Mouse (Mus musculus) lung, adult 2 months (tissue): Measurements from ENCODE around the gene Mrpl45.

Experiments
- CTCF ChIP-seq: fragments of 200-500 bp; IDR thresholded peaks from 2 replicates; pipeline ENCODE4 v1.5.1; 2011; ENCODE audit warnings: mild to moderate bottlenecking, low read length, control low read depth; ENCODE audit not compliant: insufficient read depth
- POLR2A ChIP-seq: fragments of 200-500 bp; IDR thresholded peaks from 2 replicates; pipeline ENCODE4 v1.6.1; 2011; ENCODE audit warnings: low read depth, mild to moderate bottlenecking, control low read depth, low read length, borderline replicate concordance; ENCODE audit errors: extremely low read depth

DNA sequence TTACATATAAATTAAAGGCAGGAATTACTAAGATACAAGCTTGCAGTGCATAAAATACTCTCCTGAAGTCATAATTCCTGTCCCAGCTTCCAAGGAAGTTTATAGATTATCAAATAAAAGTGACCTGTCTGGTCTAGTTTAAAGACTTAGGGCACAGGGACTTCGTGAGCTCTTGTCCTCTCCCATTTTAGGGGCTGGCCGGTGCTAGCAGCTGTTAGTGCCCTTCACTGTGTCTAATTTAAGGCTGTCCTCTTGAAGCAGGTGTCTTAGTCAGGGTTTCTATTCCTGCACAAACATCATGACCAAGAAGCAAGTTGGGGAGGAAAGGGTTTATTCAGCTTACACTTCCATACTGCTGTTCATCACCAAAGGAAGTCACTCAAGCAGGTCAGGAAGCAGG, 57.9 kb downstream of the Mrpl45 start:
- TF ChIP-seq POLR2A (no peak), CTCF (no peak)
